Mouse (Mus musculus) myocyte (in vitro differentiated cells): ENCODE measurements at regions not wholly inside any gene's neighbourhood (a gene's known extent, or its start where the extent isn't known, plus 50 kb on each side); places are given as distances from the start of the nearest gene placed in this dataset.

ENCODE experiments used
- CEBPB ChIP-seq: IDR thresholded peaks from 2 replicates; pipeline ENCODE4 v1.6.1; 2011; ENCODE audit warnings: mild to moderate bottlenecking, moderate library complexity; ENCODE audit not compliant: poor library complexity, insufficient read depth, severe bottlenecking
- E2F4 ChIP-seq: IDR thresholded peaks from one replicate; pipeline ENCODE4 v1.6.1; 2011; ENCODE audit warnings: mild to moderate bottlenecking, control low read depth, moderate library complexity; ENCODE audit not compliant: insufficient read depth
- MAX ChIP-seq: IDR thresholded peaks from one replicate; pipeline ENCODE4 v1.6.1; 2011; ENCODE audit warnings: low read depth, mild to moderate bottlenecking, control low read depth
- MYOD1 ChIP-seq, 3 experiments: IDR thresholded peaks; one replicate each; pipeline ENCODE4 v1.6.1; 2011; ENCODE audit warnings: control low read depth in 2 of 3, low read depth in 2 of 3, mild to moderate bottlenecking in 2 of 3, moderate library complexity in 1 of 3; ENCODE audit not compliant: insufficient read length in 2 of 3, control insufficient read depth in 1 of 3
- MYOG ChIP-seq, 3 experiments: IDR thresholded peaks; one replicate each; pipeline ENCODE4 v1.6.1; 2011; ENCODE audit warnings: control low read depth in 2 of 3, low read depth in 2 of 3, mild to moderate bottlenecking in 2 of 3; ENCODE audit not compliant: insufficient read length in 2 of 3, control insufficient read depth in 1 of 3, insufficient read depth in 1 of 3
- POLR2A ChIP-seq: IDR thresholded peaks from one replicate; pipeline ENCODE4 v1.6.1; 2011; ENCODE audit warnings: low read depth, mild to moderate bottlenecking, control low read depth, moderate library complexity; ENCODE audit not compliant: insufficient read length
- POLR2AphosphoS2 ChIP-seq: IDR thresholded peaks from one replicate; pipeline ENCODE4 v1.6.1; 2011; ENCODE audit warnings: low read depth, control low read depth; ENCODE audit not compliant: insufficient read length
- SRF ChIP-seq: IDR thresholded peaks from one replicate; pipeline ENCODE4 v1.6.1; 2011; ENCODE audit warnings: low read depth; ENCODE audit not compliant: control insufficient read depth, insufficient read length
- TCF12 ChIP-seq: IDR thresholded peaks from one replicate; pipeline ENCODE4 v1.6.1; 2011; ENCODE audit warnings: mild to moderate bottlenecking, control low read depth; ENCODE audit not compliant: poor library complexity, insufficient read depth, severe bottlenecking
- TCF3 ChIP-seq: IDR thresholded peaks from one replicate; pipeline ENCODE4 v1.6.1; 2011; ENCODE audit warnings: low read depth, control low read depth; ENCODE audit not compliant: insufficient read length
- USF1 ChIP-seq: IDR thresholded peaks from one replicate; pipeline ENCODE4 v1.6.1; 2011; ENCODE audit warnings: low read depth, mild to moderate bottlenecking, control low read depth, moderate library complexity

GRCm38 (mm10) chr13:59350613-59351150 is 234.3 kb downstream of the Agtpbp1 start:
- TF ChIP-seq POLR2A, result no peak
- no peak for TF ChIP-seq CEBPB
- no peak for TF ChIP-seq MYOG (IDR thresholded peaks at IDR 0.05; ENCODE audit: control insufficient read depth in 1 of 3, insufficient read depth in 1 of 3, insufficient read length in 2 of 3, low read depth in 2 of 3)
- no peak for TF ChIP-seq POLR2AphosphoS2
- TF ChIP-seq MAX, result no peak
- no peak for TF ChIP-seq USF1
- TF ChIP-seq TCF3, result no peak
- TF ChIP-seq E2F4, result no peak
- no peak for TF ChIP-seq TCF12
- TF ChIP-seq MYOD1 (IDR thresholded peaks at IDR 0.05; ENCODE audit: control insufficient read depth in 1 of 3, insufficient read length in 2 of 3, low read depth in 2 of 3), result no peak
- no peak for TF ChIP-seq SRF
